Mouse (Mus musculus): ENCODE results near the gene Ankrd6. TPM values are rescaled to one million over a fixed set of nuclear protein-coding genes. Genes with fewer than 3 reads are reported as not detected.
A peak's percentile ranks its signal among the peaks of the same experiment; 100 is the strongest.
"Not testable (repeated sequence)": the region's sequence is repeated elsewhere in the genome, so short reads cannot be mapped to it uniquely, and the experiment has no call there.

Gene Ankrd6
- polyA plus RNA-seq, 1 experiment from 2014 or later, result 27.1 TPM

GRCm38 (mm10) chr4:32982041-32982715, 31.5 kb upstream of the Ankrd6 start:
- H3K27me3 ChIP-seq (ENCODE audit: insufficient read depth, poor library complexity, severe bottlenecking), result peaks cover 14% of the 10 kb centered on the region
- peak; percentile 33 for DNase-seq (ENCODE audit: low spot score)
- WGBS, result 2% methylated on average over 15 of the region's 15 CpGs
- peak overlapping the region; percentile 91 for H3K4me3 ChIP-seq
- no peaks in the 10 kb centered on the region for H3K36me3 ChIP-seq
- H3K4me1 ChIP-seq (replicated peaks), result peaks cover 51% of the 10 kb centered on the region
- no peaks in the 10 kb centered on the region for H3K9me3 ChIP-seq
- H3K27ac ChIP-seq, result peak overlapping the region; percentile 99

GRCm38 (mm10) chr4:32981617-32982016, 31.0 kb upstream of the Ankrd6 start:
- Histone ChIP-seq H3K9me3 (no peaks in the 10 kb centered on the region), H3K27me3 (ENCODE audit: insufficient read depth, poor library complexity, severe bottlenecking) (peaks cover 14% of the 10 kb centered on the region), H3K36me3 (no peaks in the 10 kb centered on the region), H3K4me3 (peak overlapping the region; percentile 91), H3K27ac (peak overlapping the region; percentile 99), H3K4me1 (replicated peaks) (peaks cover 51% of the 10 kb centered on the region)
- 34% methylated on average over 5 of the region's 5 CpGs for WGBS
- no peak for DNase-seq (ENCODE audit: low spot score)

GRCm38 (mm10) chr4:32980061-32980460, 29.4 kb upstream of the Ankrd6 start:
- DNase-seq (ENCODE audit: low spot score), result no peak

GRCm38 (mm10) chr4:32977331-32977730, 26.7 kb upstream of the Ankrd6 start:
- Histone ChIP-seq H3K4me1 (replicated peaks) (peaks cover 14% of the 10 kb centered on the region), H3K27ac (no peak overlapping the region), H3K27me3 (ENCODE audit: insufficient read depth, poor library complexity, severe bottlenecking) (peaks cover 14% of the 10 kb centered on the region), H3K9me3 (peaks cover 23% of the 10 kb centered on the region), H3K4me3 (no peak overlapping the region), H3K36me3 (no peaks in the 10 kb centered on the region)
- DNase-seq (ENCODE audit: low spot score), result no peak
- WGBS, result 89% methylated on average over 4 of the region's 4 CpGs

More at GRCm38 (mm10) chr4:32980061-32980460, 29.4 kb upstream of the Ankrd6 start:
- Histone ChIP-seq H3K9me3 (peaks cover 3% of the 10 kb centered on the region; the same call in 1 of the 2 replicates), H3K4me3 (no peak overlapping the region), H3K36me3 (no peaks in the 10 kb centered on the region), H3K27me3 (ENCODE audit: insufficient read depth, poor library complexity, severe bottlenecking) (peaks cover 14% of the 10 kb centered on the region), H3K4me1 (replicated peaks) (peaks cover 35% of the 10 kb centered on the region), H3K27ac (no peak overlapping the region)
- WGBS, result 65% methylated on average over 3 of the region's 3 CpGs

GRCm38 (mm10) chr4:32964619-32965018, 14.0 kb upstream of the Ankrd6 start:
- not testable (repeated sequence) for H3K9me3 ChIP-seq; H3K27me3 ChIP-seq (ENCODE audit: insufficient read depth, poor library complexity, severe bottlenecking); DNase-seq (ENCODE audit: low spot score); H3K4me3 ChIP-seq; H3K4me1 ChIP-seq (replicated peaks); H3K27ac ChIP-seq; H3K36me3 ChIP-seq
- 91% methylated on average over 19 of the region's 19 CpGs for WGBS

GRCm38 (mm10) chr4:32961394-32961793, 10.8 kb upstream of the Ankrd6 start:
- Histone ChIP-seq H3K27ac (no peak overlapping the region), H3K4me1 (replicated peaks) (no peaks in the 10 kb centered on the region), H3K9me3 (no peaks in the 10 kb centered on the region), H3K27me3 (ENCODE audit: insufficient read depth, poor library complexity, severe bottlenecking) (no peaks in the 10 kb centered on the region), H3K36me3 (no peaks in the 10 kb centered on the region), H3K4me3 (no peak overlapping the region)
- 82% methylated on average over 3 of the region's 3 CpGs for WGBS
- DNase-seq (ENCODE audit: low spot score), result no peak

GRCm38 (mm10) chr4:32956423-32956822, 5.8 kb upstream of the Ankrd6 start:
- Histone ChIP-seq H3K4me1 (replicated peaks) (peaks cover 13% of the 10 kb centered on the region; the same call in 1 of the 2 replicates), H3K27ac (no peak overlapping the region), H3K4me3 (no peak overlapping the region), H3K36me3 (no peaks in the 10 kb centered on the region), H3K27me3 (ENCODE audit: insufficient read depth, poor library complexity, severe bottlenecking) (peaks cover 14% of the 10 kb centered on the region), H3K9me3 (no peaks in the 10 kb centered on the region)
- WGBS, result 28% methylated on average over 2 of the region's 2 CpGs
- DNase-seq (ENCODE audit: low spot score), result no peak

GRCm38 (mm10) chr4:32952681-32953080, 2.0 kb upstream of the Ankrd6 start:
- WGBS, result 22% methylated on average over 7 of the region's 7 CpGs
- Histone ChIP-seq H3K9me3 (no peaks in the 10 kb centered on the region), H3K4me1 (replicated peaks) (peaks cover 44% of the 10 kb centered on the region), H3K36me3 (no peaks in the 10 kb centered on the region), H3K27me3 (ENCODE audit: insufficient read depth, poor library complexity, severe bottlenecking) (peaks cover 21% of the 10 kb centered on the region), H3K27ac (no peak overlapping the region), H3K4me3 (peak overlapping the region; percentile 79; the same call in 1 of the 2 replicates)
- DNase-seq (ENCODE audit: low spot score), result no peak

- Histone ChIP-seq H3K36me3 (no peaks in the 10 kb centered on the region), H3K9me3 (no peaks in the 10 kb centered on the region), H3K27me3 (ENCODE audit: insufficient read depth, poor library complexity, severe bottlenecking) (peaks cover 21% of the 10 kb centered on the region), H3K27ac (peak overlapping the region; percentile 89), H3K4me1 (replicated peaks) (peaks cover 49% of the 10 kb centered on the region), H3K4me3 (peak overlapping the region; percentile 79)
- DNase-seq (ENCODE audit: low spot score), result peak; percentile 30
- WGBS, result 6% methylated on average over 34 of the region's 34 CpGs
Observed at GRCm38 (mm10) chr4:32951035-32951940, 647 bp upstream of the Ankrd6 start.

- no peak overlapping the region for H3K4me3 ChIP-seq
- H3K9me3 ChIP-seq, result no peaks in the 10 kb centered on the region
- H3K4me1 ChIP-seq (replicated peaks), result peaks cover 49% of the 10 kb centered on the region
- H3K27me3 ChIP-seq (ENCODE audit: insufficient read depth, poor library complexity, severe bottlenecking), result peaks cover 21% of the 10 kb centered on the region
- H3K27ac ChIP-seq, result 0 out of 2 replicates have a peak overlapping the region, but pooled peaks have one; percentile 8
- no peak for DNase-seq (ENCODE audit: low spot score)
- WGBS, result 55% methylated on average over 10 of the region's 10 CpGs
- H3K36me3 ChIP-seq, result no peaks in the 10 kb centered on the region
Observed at GRCm38 (mm10) chr4:32948696-32949095, 1.9 kb downstream of the Ankrd6 start.

GRCm38 (mm10) chr4:32947631-32948030, 3.0 kb downstream of the Ankrd6 start:
- no peak overlapping the region for H3K4me3 ChIP-seq
- no peaks in the 10 kb centered on the region for H3K36me3 ChIP-seq
- peak; percentile 60 for DNase-seq (ENCODE audit: low spot score)
- peak overlapping the region; percentile 68 for H3K27ac ChIP-seq
- peaks cover 17% of the 10 kb centered on the region for H3K27me3 ChIP-seq (ENCODE audit: insufficient read depth, poor library complexity, severe bottlenecking)
- H3K4me1 ChIP-seq (replicated peaks), result peaks cover 46% of the 10 kb centered on the region
- WGBS, result 23% methylated on average over 4 of the region's 4 CpGs
- H3K9me3 ChIP-seq, result no peaks in the 10 kb centered on the region

- WGBS, result 55% methylated on average over 4 of the region's 4 CpGs
- Histone ChIP-seq H3K36me3 (no peaks in the 10 kb centered on the region), H3K9me3 (no peaks in the 10 kb centered on the region), H3K27me3 (ENCODE audit: insufficient read depth, poor library complexity, severe bottlenecking) (no peaks in the 10 kb centered on the region), H3K4me3 (no peak overlapping the region), H3K4me1 (replicated peaks) (peaks cover 25% of the 10 kb centered on the region), H3K27ac (no peak overlapping the region)
- no peak for DNase-seq (ENCODE audit: low spot score)
Observed at GRCm38 (mm10) chr4:32940984-32941383, 9.7 kb downstream of the Ankrd6 start.

GRCm38 (mm10) chr4:32939964-32940363, 10.7 kb downstream of the Ankrd6 start:
- H3K9me3 ChIP-seq, result no peaks in the 10 kb centered on the region
- H3K4me3 ChIP-seq, result no peak overlapping the region
- no peaks in the 10 kb centered on the region for H3K36me3 ChIP-seq
- WGBS, result 67% methylated on average over 5 of the region's 5 CpGs
- H3K27ac ChIP-seq, result peak overlapping the region; percentile 76; the same call in 1 of the 2 replicates
- DNase-seq (ENCODE audit: low spot score), result no peak
- no peaks in the 10 kb centered on the region for H3K27me3 ChIP-seq (ENCODE audit: insufficient read depth, poor library complexity, severe bottlenecking)
- peaks cover 25% of the 10 kb centered on the region for H3K4me1 ChIP-seq (replicated peaks)
